Mouse (Mus musculus) heart, postnatal 0 days (tissue): ENCODE results near the gene Tspyl3.

Experiments used
- CTCF ChIP-seq: IDR thresholded peaks from 2 replicates; pipeline ENCODE4 v1.5.1; 2016; ENCODE audit warnings: antibody characterized with exemption, control low read depth, low read depth
- EP300 ChIP-seq: IDR thresholded peaks from 2 replicates; pipeline ENCODE4 v1.6.1; 2016; ENCODE audit warnings: antibody characterized with exemption, low read depth

DNA sequence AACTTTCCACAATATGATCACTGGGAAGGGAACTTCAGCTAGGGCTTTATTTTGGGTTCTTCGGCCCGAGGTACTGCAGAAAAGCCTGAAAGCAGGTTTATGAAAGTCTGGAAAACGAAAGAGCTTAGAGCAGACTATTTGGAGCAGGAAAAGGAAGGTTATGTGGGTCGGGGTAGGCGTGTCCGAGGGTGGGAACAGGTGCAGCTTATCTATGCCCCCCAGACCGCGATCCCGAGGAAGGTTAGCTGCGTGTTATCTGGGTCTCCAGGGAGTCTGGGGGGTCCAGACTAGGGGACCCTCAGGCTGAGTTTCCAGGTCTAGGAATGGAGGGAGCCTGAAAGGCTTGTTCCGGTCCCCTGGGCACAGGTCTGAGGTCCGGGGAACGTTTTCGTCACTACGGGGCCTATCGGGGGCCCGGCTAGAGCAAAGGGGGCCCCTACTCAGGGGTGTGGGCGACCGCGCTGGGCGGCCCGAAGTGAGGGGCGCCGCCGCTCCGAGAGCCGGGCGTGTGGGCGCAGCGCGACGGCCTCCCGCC lies 15.5 kb upstream of the Tspyl3 start:
- no peak for TF ChIP-seq CTCF
- no peak for TF ChIP-seq EP300
